Mouse (Mus musculus) common myeloid progenitor, adult 5-6 weeks (primary cell): ENCODE data around the gene Ralgps1. TPM values are rescaled to one million over a fixed set of nuclear protein-coding genes. Genes with fewer than 3 reads are reported as not detected.
A peak's percentile ranks its signal among the peaks of the same experiment; 100 is the strongest.

ENCODE experiments used
- ATAC-seq: replicated peaks from 2 replicates; pipeline ENCODE4 v1.8.0; 2016; ENCODE audit warnings: low read depth, mild to moderate bottlenecking, moderate TSS enrichment, inconsistent platforms; ENCODE audit not compliant: poor library complexity, severe bottlenecking
- total RNA-seq: library from RNA; stranded (forward); fragments of 200-1000, 187-1606 nt; gene quantifications from 2 replicates; pipeline ENCODE4 v1.2.3, GENCODE M21; 2017

Gene Ralgps1
- total RNA-seq, 1 experiment from 2014 or later: 2.3 TPM

- ATAC-seq: peak; percentile 68; the same call in 1 of the 2 replicates
Measured at GRCm38 (mm10) chr2:33185258-33185657, 186.0 kb downstream of the Ralgps1 start.

- ATAC-seq: no peak
Measured at GRCm38 (mm10) chr2:33184641-33185040, 186.6 kb downstream of the Ralgps1 start.

GRCm38 (mm10) chr2:33183321-33183720 lies 188.0 kb downstream of the Ralgps1 start:
- no peak for ATAC-seq

- no peak for ATAC-seq
Measured at GRCm38 (mm10) chr2:33179930-33180630, 191.2 kb downstream of the Ralgps1 start.

- no peak for ATAC-seq
Measured at GRCm38 (mm10) chr2:33179171-33179929, 191.9 kb downstream of the Ralgps1 start.

- ATAC-seq: no peak
Measured at GRCm38 (mm10) chr2:33178243-33178932, 192.9 kb downstream of the Ralgps1 start.

- ATAC-seq: no peak
Measured at GRCm38 (mm10) chr2:33177443-33178242, 193.6 kb downstream of the Ralgps1 start.

GRCm38 (mm10) chr2:33176921-33177320 lies 194.4 kb downstream of the Ralgps1 start:
- no peak for ATAC-seq

- ATAC-seq: peak; percentile 86
Measured at GRCm38 (mm10) chr2:33176516-33176915, 194.8 kb downstream of the Ralgps1 start.

- no peak for ATAC-seq
Measured at GRCm38 (mm10) chr2:33173686-33174085, 197.6 kb downstream of the Ralgps1 start.

- peak; percentile 18; the same call in 1 of the 2 replicates for ATAC-seq
Measured at GRCm38 (mm10) chr2:33173126-33173525, 198.2 kb downstream of the Ralgps1 start.

- ATAC-seq: no peak
Measured at GRCm38 (mm10) chr2:33170777-33171565, 200.3 kb downstream of the Ralgps1 start.

- ATAC-seq: no peak
Measured at GRCm38 (mm10) chr2:33169445-33169844, 201.8 kb downstream of the Ralgps1 start.

- no peak; the same call in 1 of the 2 replicates for ATAC-seq
Measured at GRCm38 (mm10) chr2:33167060-33167459, 204.2 kb downstream of the Ralgps1 start.

GRCm38 (mm10) chr2:33165710-33166374 lies 205.4 kb downstream of the Ralgps1 start:
- no peak for ATAC-seq

GRCm38 (mm10) chr2:33165229-33165628 lies 206.1 kb downstream of the Ralgps1 start:
- peak; percentile 37; the same call in 1 of the 2 replicates for ATAC-seq

- no peak for ATAC-seq
Measured at GRCm38 (mm10) chr2:33164646-33165045, 206.6 kb downstream of the Ralgps1 start.

GRCm38 (mm10) chr2:33162126-33162525 lies 209.2 kb downstream of the Ralgps1 start:
- no peak for ATAC-seq
